Mouse (Mus musculus) heart, embryonic 11.5 days (tissue): Measurements from ENCODE around the gene Mkrn3. TPM values are rescaled to one million over a fixed set of nuclear protein-coding genes. Genes with fewer than 3 reads are reported as not detected.

Experiments used
- ATAC-seq: fragments of 200-750 bp; cut with Nextera tagmentation; replicated peaks from 2 replicates; pipeline ENCODE4 v1.8.0; 2017; ENCODE audit warnings: moderate library complexity; ENCODE audit not compliant: insufficient number of reproducible peaks, low FRiP score, low TSS enrichment
- H3K27ac ChIP-seq: fragments of 300-500 bp; sonication (generic); 2 replicates; pipeline ENCODE4 v1.5.1; 2014; ENCODE audit warnings: mild to moderate bottlenecking, low read depth, low read length
- H3K27me3 ChIP-seq: fragments of 300-500 bp; sonication (generic); 2 replicates; pipeline ENCODE4 v1.6.1; 2014; ENCODE audit warnings: mild to moderate bottlenecking, low read length, mixed read lengths; ENCODE audit not compliant: control insufficient read depth, insufficient read depth
- H3K36me3 ChIP-seq: fragments of 300-500 bp; sonication (generic); 2 replicates; pipeline ENCODE4 v1.6.1; 2014; ENCODE audit warnings: mild to moderate bottlenecking, low read length, moderate library complexity, mixed read lengths; ENCODE audit not compliant: control insufficient read depth, insufficient read depth
- H3K4me1 ChIP-seq: fragments of 300-500 bp; sonication (generic); 2 replicates; pipeline ENCODE4 v1.6.1; 2014; ENCODE audit warnings: low read length; ENCODE audit not compliant: control insufficient read depth, insufficient read depth
- H3K4me2 ChIP-seq: fragments of 300-500 bp; sonication (generic); 2 replicates; pipeline ENCODE4 v1.6.1; 2014; ENCODE audit warnings: mild to moderate bottlenecking, moderate library complexity
- H3K4me3 ChIP-seq: fragments of 300-500 bp; sonication (generic); 2 replicates; pipeline ENCODE4 v1.5.1; 2014; ENCODE audit warnings: low read depth, low read length
- H3K9ac ChIP-seq: fragments of 300-500 bp; sonication (generic); 2 replicates; pipeline ENCODE4 v1.6.1; 2014; ENCODE audit warnings: mild to moderate bottlenecking, low read depth, low read length, moderate library complexity
- H3K9me3 ChIP-seq: fragments of 300-500 bp; sonication (generic); replicated peaks from 2 replicates; pipeline ENCODE4 v1.6.1; 2016; ENCODE audit warnings: low read length; ENCODE audit not compliant: control insufficient read depth
- WGBS: fragments of 180-500 bp; shearing (Covaris S2); extraction: QIAGEN DNeasy Blood & Tissue Kit; methylation state at CpG from one replicate; pipeline ENCODE4 v1.1.7; 2014; ENCODE audit not compliant: insufficient replicate concordance; 5-methylcytosine and 5-hydroxymethylcytosine counted together
- polyA plus RNA-seq: library from polyadenylated mRNA; unstranded; fragments of >200 nt; fragmentation: Nextera tagmentation; extraction: Ambion mirVana; gene quantifications from 2 replicates; pipeline ENCODE4 v1.2.1, GENCODE M21; 2014

Gene Mkrn3
- polyA plus RNA-seq, 1 experiment from 2014 or later, result 3.7 TPM

- Histone ChIP-seq H3K9ac (no peak overlapping the region), H3K4me2 (peak overlapping the region; percentile 49)
- 38% methylated on average over 19 of the region's 19 CpGs for WGBS
These were observed 13.3 kb downstream of the Mkrn3 start for GRCm38 (mm10) chr7:62406573-62407050.

GRCm38 (mm10) chr7:62392202-62392601 is 27.7 kb downstream of the Mkrn3 start:
- Histone ChIP-seq H3K4me2 (no peak overlapping the region), H3K4me3 (no peak overlapping the region), H3K9ac (no peak overlapping the region), H3K4me1 (no peaks in the 10 kb centered on the region), H3K36me3 (no peaks in the 10 kb centered on the region), H3K27ac (no peak overlapping the region), H3K9me3 (no peaks in the 10 kb centered on the region), H3K27me3 (no peaks in the 10 kb centered on the region)
- 42% methylated on average over 1 of the region's 1 CpGs for WGBS
- no peak for ATAC-seq

More at GRCm38 (mm10) chr7:62406573-62407050, 13.3 kb downstream of the Mkrn3 start:
- H3K9me3 ChIP-seq, result no peaks in the 10 kb centered on the region; the same call in 1 of the 2 replicates
- H3K27me3 ChIP-seq, result no peaks in the 10 kb centered on the region
- no peaks in the 10 kb centered on the region for H3K36me3 ChIP-seq
- H3K27ac ChIP-seq, result no peak overlapping the region
- H3K4me1 ChIP-seq, result no peaks in the 10 kb centered on the region
- no peak overlapping the region for H3K4me3 ChIP-seq
- no peak for ATAC-seq

- ATAC-seq, result no peak
- no peak overlapping the region for H3K27ac ChIP-seq
- H3K4me2 ChIP-seq, result no peak overlapping the region
- no peak overlapping the region for H3K4me3 ChIP-seq
- no peaks in the 10 kb centered on the region for H3K36me3 ChIP-seq
- H3K4me1 ChIP-seq, result no peaks in the 10 kb centered on the region
- H3K9ac ChIP-seq, result no peak overlapping the region
- no peaks in the 10 kb centered on the region for H3K9me3 ChIP-seq
- no peaks in the 10 kb centered on the region for H3K27me3 ChIP-seq
- WGBS, result 33% methylated on average over 4 of the region's 4 CpGs
These were observed 31.6 kb downstream of the Mkrn3 start for GRCm38 (mm10) chr7:62388291-62388690.

GRCm38 (mm10) chr7:62382391-62382790 is 37.5 kb downstream of the Mkrn3 start:
- Histone ChIP-seq H3K27me3 (no peaks in the 10 kb centered on the region), H3K4me2 (no peak overlapping the region), H3K9me3 (no peaks in the 10 kb centered on the region; the same call in 1 of the 2 replicates), H3K27ac (no peak overlapping the region), H3K9ac (no peak overlapping the region), H3K4me1 (no peaks in the 10 kb centered on the region), H3K4me3 (no peak overlapping the region), H3K36me3 (no peaks in the 10 kb centered on the region)
- 4% methylated on average over 2 of the region's 2 CpGs for WGBS
- ATAC-seq, result no peak; the same call in 1 of the 2 replicates

- H3K4me2 ChIP-seq, result no peak overlapping the region
- H3K4me1 ChIP-seq, result no peaks in the 10 kb centered on the region
These were observed 41.4 kb downstream of the Mkrn3 start for GRCm38 (mm10) chr7:62378529-62378928.

GRCm38 (mm10) chr7:62377313-62377712 is 42.6 kb downstream of the Mkrn3 start:
- H3K9ac ChIP-seq, result peak overlapping the region; percentile 52; the same call in 1 of the 2 replicates
- 15% methylated on average over 14 of the region's 14 CpGs for WGBS

More at GRCm38 (mm10) chr7:62378529-62378928, 41.4 kb downstream of the Mkrn3 start:
- Histone ChIP-seq H3K9me3 (no peaks in the 10 kb centered on the region; the same call in 1 of the 2 replicates), H3K4me3 (no peak overlapping the region), H3K9ac (no peak overlapping the region), H3K36me3 (no peaks in the 10 kb centered on the region), H3K27ac (no peak overlapping the region), H3K27me3 (no peaks in the 10 kb centered on the region)
- no peak for ATAC-seq
- 84% methylated on average over 9 of the region's 9 CpGs for WGBS

GRCm38 (mm10) chr7:62376510-62377304 is 43.2 kb downstream of the Mkrn3 start, which contains the start of gene Magel2:
TSS of gene Magel2 (plus strand) at chr7:62377010.
- H3K27ac ChIP-seq, result no peak within 1 kb of the TSS
- no peaks in the 10 kb centered on the region for H3K4me1 ChIP-seq
- peak within 1 kb of the TSS; percentile 39 for H3K4me3 ChIP-seq
- H3K9me3 ChIP-seq, result no peaks in the 10 kb centered on the region; the same call in 1 of the 2 replicates
- peak within 1 kb of the TSS; percentile 74 for H3K4me2 ChIP-seq
- peak within 1 kb of the TSS; percentile 52; the same call in 1 of the 2 replicates for H3K9ac ChIP-seq
- H3K27me3 ChIP-seq, result no peaks in the 10 kb centered on the region
- ATAC-seq, result peak; percentile 87
- no peaks in the 10 kb centered on the region for H3K36me3 ChIP-seq
- WGBS, result 15% methylated on average over 31 of the region's 31 CpGs

More at GRCm38 (mm10) chr7:62377313-62377712, 42.6 kb downstream of the Mkrn3 start:
- Histone ChIP-seq H3K36me3 (no peaks in the 10 kb centered on the region), H3K9me3 (no peaks in the 10 kb centered on the region; the same call in 1 of the 2 replicates), H3K4me2 (peak overlapping the region; percentile 74), H3K27ac (no peak overlapping the region), H3K4me1 (no peaks in the 10 kb centered on the region), H3K4me3 (peak overlapping the region; percentile 39), H3K27me3 (no peaks in the 10 kb centered on the region)
- ATAC-seq, result no peak

GRCm38 (mm10) chr7:62375658-62376057 is 44.3 kb downstream of the Mkrn3 start:
- Histone ChIP-seq H3K4me2 (no peak overlapping the region), H3K4me1 (no peaks in the 10 kb centered on the region), H3K27me3 (no peaks in the 10 kb centered on the region), H3K9me3 (no peaks in the 10 kb centered on the region; the same call in 1 of the 2 replicates), H3K36me3 (no peaks in the 10 kb centered on the region), H3K9ac (no peak overlapping the region), H3K4me3 (no peak overlapping the region), H3K27ac (no peak overlapping the region)
- WGBS, result 33% methylated on average over 4 of the region's 4 CpGs
- no peak for ATAC-seq
